Mouse (Mus musculus) lung, embryonic 14.5 days (tissue): ENCODE results near the gene Cchcr1. TPM values are rescaled to one million over a fixed set of nuclear protein-coding genes. Genes with fewer than 3 reads are reported as not detected.

Experiments
- ATAC-seq: fragments of 200-750 bp; cut with Nextera tagmentation; 2 replicates; pipeline ENCODE4 v1.8.0; 2017; ENCODE audit warnings: mild to moderate bottlenecking, moderate TSS enrichment, moderate library complexity; ENCODE audit not compliant: insufficient read depth
- DNase-seq: peaks from one replicate; pipeline ENCODE4 v3.0.0-alpha.2; 2015
- H3K27ac ChIP-seq: fragments of 300-500 bp; sonication (generic); 2 replicates; pipeline ENCODE4 v1.5.1; 2014; ENCODE audit warnings: low read depth, mild to moderate bottlenecking, moderate library complexity
- H3K27me3 ChIP-seq: fragments of 300-500 bp; sonication (generic); 2 replicates; pipeline ENCODE4 v1.6.1; 2014; ENCODE audit warnings: low read length, control low read depth; ENCODE audit not compliant: insufficient read depth
- H3K36me3 ChIP-seq: fragments of 300-500 bp; sonication (generic); 2 replicates; pipeline ENCODE4 v1.6.1; 2014; ENCODE audit warnings: control low read depth; ENCODE audit not compliant: insufficient read depth
- H3K4me1 ChIP-seq: fragments of 300-500 bp; sonication (generic); 2 replicates; pipeline ENCODE4 v1.6.1; 2014; ENCODE audit warnings: antibody characterized with exemption, control low read depth; ENCODE audit not compliant: insufficient read depth
- H3K4me2 ChIP-seq: fragments of 300-500 bp; sonication (generic); 2 replicates; pipeline ENCODE4 v1.6.1; 2014; ENCODE audit warnings: mild to moderate bottlenecking
- H3K4me3 ChIP-seq: fragments of 300-500 bp; sonication (generic); 2 replicates; pipeline ENCODE4 v1.5.1; 2014; ENCODE audit warnings: low read depth, low read length
- H3K9ac ChIP-seq: fragments of 300-500 bp; sonication (generic); 2 replicates; pipeline ENCODE4 v1.6.1; 2014
- H3K9me3 ChIP-seq: fragments of 300-500 bp; sonication (generic); 2 replicates; pipeline ENCODE4 v1.6.1; 2016; ENCODE audit warnings: low read depth, low read length, control low read depth
- CTCF ChIP-seq: IDR thresholded peaks from 2 replicates; pipeline ENCODE4 v1.5.1; 2016; ENCODE audit warnings: antibody characterized with exemption, low read depth
- WGBS: fragments of 180-500 bp; shearing (Covaris S2); extraction: QIAGEN DNeasy Blood & Tissue Kit; methylation state at CpG from one replicate; pipeline ENCODE4 v1.1.7; 2014; 5-methylcytosine and 5-hydroxymethylcytosine counted together
- polyA plus RNA-seq: library from polyadenylated mRNA; unstranded; fragments of >200 nt; fragmentation: Nextera tagmentation; extraction: Ambion mirVana; gene quantifications from 2 replicates; pipeline ENCODE4 v1.2.1, GENCODE M21; 2014

Cchcr1 gene
- polyA plus RNA-seq, 1 experiment from 2014 or later: 20.3 TPM

- H3K4me3 ChIP-seq: no peak overlapping the region
- H3K27me3 ChIP-seq: no peaks in the 10 kb centered on the region
- ATAC-seq (no peak), DNase-seq (no peak)
- H3K27ac ChIP-seq: no peak overlapping the region
- no peaks in the 10 kb centered on the region for H3K36me3 ChIP-seq
- H3K9ac ChIP-seq: no peak overlapping the region
- H3K9me3 ChIP-seq: no peaks in the 10 kb centered on the region
- no peaks in the 10 kb centered on the region for H3K4me1 ChIP-seq
- no peak for TF ChIP-seq CTCF
- 83% methylated on average over 2 of the region's 2 CpGs for WGBS
- no peak overlapping the region for H3K4me2 ChIP-seq
Observed at GRCm38 (mm10) chr17:35488041-35488440, 28.9 kb upstream of the Cchcr1 start.

GRCm38 (mm10) chr17:35490320-35490719 lies 26.6 kb upstream of the Cchcr1 start:
- no peaks in the 10 kb centered on the region for H3K4me1 ChIP-seq
- DNase-seq (no peak), ATAC-seq (no peak)
- H3K36me3 ChIP-seq: no peaks in the 10 kb centered on the region
- no peak overlapping the region for H3K4me2 ChIP-seq
- no peaks in the 10 kb centered on the region for H3K27me3 ChIP-seq
- no peaks in the 10 kb centered on the region for H3K9me3 ChIP-seq
- 71% methylated on average over 5 of the region's 5 CpGs for WGBS
- no peak for TF ChIP-seq CTCF
- H3K27ac ChIP-seq: no peak overlapping the region
- no peak overlapping the region for H3K9ac ChIP-seq
- H3K4me3 ChIP-seq: no peak overlapping the region

- H3K9me3 ChIP-seq: no peaks in the 10 kb centered on the region
- no peak for DNase-seq
- H3K4me1 ChIP-seq: no peaks in the 10 kb centered on the region
- H3K9ac ChIP-seq: no peak overlapping the region
- no peak for ATAC-seq
- no peak overlapping the region for H3K4me2 ChIP-seq
- 95% methylated on average over 7 of the region's 7 CpGs for WGBS
- TF ChIP-seq CTCF: no peak
- no peaks in the 10 kb centered on the region for H3K27me3 ChIP-seq
- no peaks in the 10 kb centered on the region for H3K36me3 ChIP-seq
- H3K27ac ChIP-seq: no peak overlapping the region
- H3K4me3 ChIP-seq: no peak overlapping the region
Observed at GRCm38 (mm10) chr17:35497124-35497523, 19.8 kb upstream of the Cchcr1 start.

- Histone ChIP-seq H3K27ac (no peak overlapping the region), H3K9me3 (no peaks in the 10 kb centered on the region), H3K9ac (no peak overlapping the region), H3K4me2 (no peak overlapping the region), H3K27me3 (peaks cover 16% of the 10 kb centered on the region), H3K36me3 (no peaks in the 10 kb centered on the region), H3K4me3 (no peak overlapping the region), H3K4me1 (no peaks in the 10 kb centered on the region)
- DNase-seq (no peak), ATAC-seq (no peak)
- TF ChIP-seq CTCF: no peak
- 9% methylated on average over 6 of the region's 6 CpGs for WGBS
Observed at GRCm38 (mm10) chr17:35502226-35502625, 14.7 kb upstream of the Cchcr1 start.

GRCm38 (mm10) chr17:35502762-35503161 lies 14.1 kb upstream of the Cchcr1 start:
- no peaks in the 10 kb centered on the region for H3K4me1 ChIP-seq
- H3K36me3 ChIP-seq: no peaks in the 10 kb centered on the region
- no peak overlapping the region for H3K9ac ChIP-seq
- no peak for TF ChIP-seq CTCF
- peaks cover 22% of the 10 kb centered on the region for H3K27me3 ChIP-seq
- no peaks in the 10 kb centered on the region for H3K9me3 ChIP-seq
- no peak overlapping the region for H3K4me2 ChIP-seq
- no peak overlapping the region for H3K4me3 ChIP-seq
- no peak for ATAC-seq
- DNase-seq: no peak
- H3K27ac ChIP-seq: no peak overlapping the region
- 56% methylated on average over 5 of the region's 5 CpGs for WGBS

GRCm38 (mm10) chr17:35503849-35504248 lies 13.1 kb upstream of the Cchcr1 start:
- WGBS: 31% methylated on average over 5 of the region's 5 CpGs
- H3K4me3 ChIP-seq: no peak overlapping the region
- TF ChIP-seq CTCF: no peak
- no peak for ATAC-seq
- H3K4me1 ChIP-seq: no peaks in the 10 kb centered on the region
- H3K27ac ChIP-seq: no peak overlapping the region
- H3K36me3 ChIP-seq: no peaks in the 10 kb centered on the region
- no peak overlapping the region for H3K9ac ChIP-seq
- H3K9me3 ChIP-seq: no peaks in the 10 kb centered on the region
- H3K27me3 ChIP-seq: peaks cover 25% of the 10 kb centered on the region
- no peak overlapping the region for H3K4me2 ChIP-seq
- no peak for DNase-seq

- Histone ChIP-seq H3K9ac (no peak overlapping the region), H3K27ac (no peak overlapping the region), H3K27me3 (peaks cover 25% of the 10 kb centered on the region), H3K9me3 (no peaks in the 10 kb centered on the region), H3K4me2 (no peak overlapping the region), H3K4me3 (no peak overlapping the region), H3K36me3 (no peaks in the 10 kb centered on the region), H3K4me1 (no peaks in the 10 kb centered on the region)
- ATAC-seq: no peak
- TF ChIP-seq CTCF: no peak
- whole genome bisulfite sequencing: 37% methylated on average over 8 of the region's 8 CpGs
- no peak for DNase-seq
Observed at GRCm38 (mm10) chr17:35504628-35505481, 12.0 kb upstream of the Cchcr1 start.
